Mouse (Mus musculus) heart, adult 11 months (tissue): ENCODE measurements at regions not wholly inside any gene's neighbourhood (a gene's known extent, or its start where the extent isn't known, plus 50 kb on each side); places are given as distances from the start of the nearest gene placed in this dataset.

Experiments
- DNase-seq: peaks from one replicate; pipeline ENCODE4 v3.0.0; 2022

DNA sequence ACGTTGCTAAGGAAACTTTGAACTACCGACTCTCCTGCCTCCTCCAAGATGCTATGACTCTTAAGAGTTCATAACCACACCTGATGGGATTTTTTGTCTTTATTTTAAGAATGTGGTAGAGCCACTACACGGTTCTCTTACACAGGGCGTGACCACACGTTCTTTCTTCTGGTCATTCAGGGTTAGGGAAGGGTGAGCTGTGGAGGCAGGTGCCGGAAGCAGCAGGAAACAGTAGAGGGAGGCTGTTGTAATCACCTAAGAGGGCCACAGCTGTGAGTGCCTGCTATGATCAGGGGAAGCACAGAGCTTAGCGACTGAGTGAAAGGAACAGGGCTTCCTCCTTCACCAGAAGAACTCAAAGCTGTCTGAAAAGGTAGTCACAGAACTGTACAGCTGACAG lies 50.6 kb upstream of the Larp1 start:
- no peak for DNase-seq

DNA sequence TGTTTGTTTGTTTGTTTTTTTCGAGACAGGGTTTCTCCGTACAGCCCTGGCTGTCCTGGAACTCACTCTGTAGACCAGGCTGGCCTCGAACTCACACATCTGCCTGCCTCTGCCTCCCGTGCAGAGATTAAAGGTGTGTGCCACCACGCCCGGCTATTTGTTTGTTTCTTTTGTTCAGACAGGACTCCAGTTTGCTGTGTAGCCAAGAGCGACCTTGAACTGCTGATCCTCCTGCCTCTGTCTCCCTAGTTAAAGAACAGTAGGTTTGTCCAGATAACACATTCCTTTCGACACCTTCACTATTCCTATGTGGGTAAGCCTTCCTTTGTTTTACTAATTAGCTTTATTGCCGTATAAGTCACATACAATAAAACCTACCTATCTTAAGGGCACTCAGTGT lies 52.0 kb upstream of the Larp1 start:
- DNase-seq = no peak

DNA sequence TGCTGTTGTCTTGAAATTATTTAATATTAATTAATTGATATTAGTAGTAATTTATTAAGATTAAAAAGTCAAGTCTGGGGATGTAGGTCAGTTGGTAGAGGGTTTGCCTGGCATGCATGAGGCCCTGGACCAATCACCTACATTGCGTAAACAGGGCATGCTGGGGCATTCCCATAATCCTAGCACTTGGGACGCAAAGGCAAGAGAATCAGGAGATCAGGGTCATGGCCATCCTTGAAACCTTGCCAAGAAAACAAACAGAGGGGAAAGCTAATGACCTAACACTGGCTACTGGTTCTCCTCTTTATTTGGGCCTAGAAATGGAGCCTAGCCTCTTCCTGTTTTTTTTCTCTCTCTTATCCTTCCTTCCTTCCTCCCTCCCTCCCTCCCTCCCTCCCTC lies 52.8 kb upstream of the Larp1 start:
- no peak for DNase-seq

DNA sequence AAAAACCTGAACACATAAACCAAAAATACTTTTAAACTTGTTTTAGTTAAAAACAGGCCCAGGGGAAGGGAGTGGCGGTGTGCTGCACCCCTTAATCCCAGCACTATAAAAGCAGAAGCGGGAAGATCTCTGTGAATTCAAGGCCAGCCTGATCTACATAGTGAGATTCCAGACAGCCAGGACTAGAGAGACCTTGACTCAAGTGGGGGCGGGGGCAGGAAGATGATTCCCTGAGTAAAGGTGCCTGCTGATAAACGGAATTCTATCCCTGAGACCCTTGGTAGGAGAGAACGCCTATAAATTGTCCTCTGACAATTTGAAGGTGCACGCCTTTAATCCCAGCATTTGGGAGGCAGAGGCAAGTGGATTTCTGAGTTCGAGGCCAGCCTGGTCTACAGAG lies 53.4 kb upstream of the Larp1 start:
- DNase-seq = no peak

GRCm38 (mm10) chr11:57954510-57955184 lies 54.2 kb upstream of the Larp1 start:
- no peak for DNase-seq

GRCm38 (mm10) chr11:57953694-57954093 lies 55.2 kb upstream of the Larp1 start:
- no peak for DNase-seq

GRCm38 (mm10) chr11:57952619-57953018 lies 56.2 kb upstream of the Larp1 start:
- no peak for DNase-seq

DNA sequence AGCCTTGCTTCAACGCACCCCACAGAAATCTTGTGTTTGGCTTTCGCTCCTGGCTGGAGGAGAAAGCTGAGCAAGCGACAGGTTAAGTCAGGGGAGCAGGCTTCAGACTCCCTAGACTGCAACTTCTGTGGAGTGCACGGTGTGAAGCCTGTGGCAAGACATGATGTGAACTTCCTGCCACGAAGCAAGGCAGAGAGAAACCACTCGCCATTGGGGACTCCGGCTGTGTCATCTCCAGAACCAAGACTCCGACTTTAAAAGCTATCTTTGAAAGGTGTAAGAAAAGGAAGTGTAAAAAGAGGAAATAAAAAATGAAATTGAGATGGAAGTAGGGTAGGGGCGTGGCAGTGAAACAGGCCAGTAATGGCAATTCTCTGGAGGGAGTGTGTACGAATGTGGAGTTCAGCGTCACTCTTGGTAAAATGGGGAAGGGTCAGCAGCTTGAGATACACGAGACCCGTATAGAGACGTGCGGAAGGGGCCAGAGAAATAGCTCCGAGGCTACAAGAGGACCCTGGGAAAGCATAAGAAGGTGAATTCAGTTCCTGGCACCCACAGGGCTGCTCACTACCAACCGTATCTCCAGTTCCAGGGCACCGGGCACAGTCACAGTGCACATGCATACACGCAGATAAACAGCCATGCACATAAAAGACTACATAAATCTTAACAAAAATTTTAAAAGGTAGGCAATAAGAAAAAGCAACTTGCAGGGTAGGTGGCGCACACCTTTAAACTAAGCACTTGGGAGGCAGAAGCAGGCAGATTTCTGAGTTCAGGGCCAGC lies 57.1 kb upstream of the Larp1 start:
- no peak for DNase-seq

GRCm38 (mm10) chr11:57950989-57951388 lies 57.9 kb upstream of the Larp1 start:
- no peak for DNase-seq

DNA sequence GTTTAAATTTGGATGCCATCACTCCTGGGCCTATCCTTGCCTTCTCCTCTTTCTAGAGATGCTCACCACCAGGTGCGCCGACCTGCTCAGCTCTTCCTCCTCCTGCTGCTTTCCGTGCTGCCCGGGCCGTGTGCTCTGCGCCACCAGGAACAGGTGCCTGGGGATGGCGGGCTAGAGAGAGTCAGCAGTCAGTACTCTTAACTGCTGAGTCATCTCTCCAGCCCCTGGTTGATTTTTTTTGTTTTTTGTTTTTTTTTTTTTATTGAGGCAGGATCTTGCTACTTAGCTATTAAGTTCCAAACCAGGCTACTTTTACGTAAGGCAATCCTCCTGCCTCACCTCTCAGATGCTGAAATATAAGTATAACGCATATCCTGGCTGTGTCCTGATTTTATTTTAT lies 59.8 kb upstream of the Larp1 start:
- DNase-seq = no peak

DNA sequence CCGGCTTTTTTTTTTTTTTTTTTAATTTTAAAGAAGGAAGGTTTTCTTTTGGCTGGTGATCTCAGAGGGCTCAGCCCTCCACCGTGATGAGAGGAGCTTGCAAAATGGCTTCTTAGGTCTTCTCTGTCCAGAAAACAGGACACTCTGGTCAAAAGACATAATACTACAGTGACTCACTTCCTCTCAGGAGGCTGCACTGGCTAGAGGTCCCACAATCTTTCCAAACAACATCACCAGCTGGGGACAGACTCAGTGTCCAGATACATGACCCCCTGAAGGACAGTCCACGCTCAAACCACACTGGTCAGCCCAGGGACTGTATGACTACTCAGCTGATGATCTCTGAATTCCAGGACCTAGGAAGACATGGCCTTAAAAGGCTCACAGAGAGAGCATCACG lies 61.5 kb upstream of the Larp1 start:
- DNase-seq = peak; percentile 93

- DNase-seq = peak; percentile 96
Measured at GRCm38 (mm10) chr11:57934391-57934850, 74.4 kb upstream of the Larp1 start.

GRCm38 (mm10) chr11:57933065-57933464 lies 75.8 kb upstream of the Larp1 start:
- DNase-seq = no peak

- DNase-seq = no peak
Measured at GRCm38 (mm10) chr11:57929506-57929905, 79.4 kb upstream of the Larp1 start.

DNA sequence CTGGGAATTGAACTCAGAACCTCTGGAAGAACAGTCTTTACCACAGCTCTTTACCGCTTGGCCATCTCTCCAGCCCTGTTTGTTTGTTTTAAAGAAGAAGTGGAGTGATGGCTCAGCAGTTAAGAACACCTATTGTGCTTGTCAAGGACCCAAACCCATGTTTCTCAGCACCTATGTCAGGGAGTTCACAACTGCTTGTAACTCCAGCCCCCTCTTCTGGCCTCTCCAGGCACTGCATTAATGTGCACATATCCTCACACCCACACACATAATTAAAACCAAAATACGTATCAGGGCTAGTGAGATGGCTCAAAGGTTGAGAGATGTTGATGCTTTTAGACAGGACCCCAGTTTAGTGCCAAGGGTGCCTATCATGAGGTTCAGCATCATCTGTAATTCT lies 87.6 kb upstream of the Hand1 start:
- no peak for DNase-seq

GRCm38 (mm10) chr11:57918447-57919059 lies 85.9 kb upstream of the Hand1 start:
- no peak for DNase-seq

- DNase-seq = no peak
Measured at GRCm38 (mm10) chr11:57917974-57918373, 85.4 kb upstream of the Hand1 start.

GRCm38 (mm10) chr11:57916016-57916415 lies 83.4 kb upstream of the Hand1 start:
- no peak for DNase-seq

GRCm38 (mm10) chr11:57913801-57914560 lies 81.4 kb upstream of the Hand1 start:
- no peak for DNase-seq

- DNase-seq = no peak
Measured at GRCm38 (mm10) chr11:57913020-57913699, 80.5 kb upstream of the Hand1 start.

DNA sequence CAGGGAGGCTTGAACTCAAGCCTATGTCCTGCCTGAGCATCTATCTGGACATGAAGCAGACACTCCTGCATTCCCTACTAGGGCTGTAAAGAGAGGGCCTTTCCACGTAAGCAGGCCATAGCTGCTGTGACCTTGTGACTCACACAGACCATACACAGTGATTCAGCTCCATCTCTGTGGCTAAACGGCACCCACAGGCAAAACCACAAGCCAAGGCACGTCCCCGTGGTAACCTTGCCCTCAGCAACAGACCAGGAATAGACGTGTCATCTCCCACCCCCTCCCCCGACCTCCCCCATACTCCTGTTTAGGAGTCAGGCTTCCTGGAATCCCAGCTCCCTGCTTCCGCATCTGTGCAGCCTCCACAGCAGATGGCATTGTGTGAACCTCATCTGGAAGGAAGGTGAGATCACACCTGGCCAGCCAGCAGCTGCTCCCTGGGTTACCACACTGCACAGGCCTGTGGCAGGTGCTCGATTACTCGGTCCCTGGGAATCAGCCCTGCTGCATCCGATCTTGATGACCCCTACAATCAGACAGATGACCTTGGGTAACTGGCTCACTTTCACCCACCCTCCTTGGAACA lies 79.2 kb upstream of the Hand1 start:
- no peak for DNase-seq

DNA sequence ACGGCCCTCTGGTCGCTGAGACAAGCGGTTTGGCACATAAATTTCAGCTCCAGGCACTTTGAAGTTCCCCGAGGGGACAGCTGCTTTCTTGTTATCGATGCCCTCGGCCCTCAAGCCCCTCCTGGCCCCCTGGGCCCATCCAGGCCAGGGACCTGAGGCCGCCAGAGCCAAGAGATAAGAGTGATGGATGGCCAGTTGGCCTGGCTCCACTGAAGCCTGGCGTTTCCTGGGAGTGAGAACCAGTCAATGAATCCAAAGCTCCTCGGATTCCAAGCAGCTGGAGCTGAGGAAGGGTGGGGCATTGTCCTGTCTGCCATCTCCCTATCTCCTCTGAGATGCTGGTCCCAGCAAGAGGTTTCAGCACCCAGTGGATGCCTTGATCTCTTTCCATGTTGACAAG lies 71.6 kb upstream of the Hand1 start:
- peak; percentile 81 for DNase-seq
